Mouse (Mus musculus): ENCODE measurements at regions not wholly inside any gene's neighbourhood (a gene's known extent, or its start where the extent isn't known, plus 50 kb on each side); places are given as distances from the start of the nearest gene placed in this dataset.

- no peak for DNase-seq
These were observed 144.6 kb upstream of the Cops8 start for GRCm38 (mm10) chr1:90458176-90458575.

- DNase-seq: no peak
These were observed 141.1 kb upstream of the Cops8 start for GRCm38 (mm10) chr1:90461699-90462098.

GRCm38 (mm10) chr1:90463302-90463701 lies 139.5 kb upstream of the Cops8 start:
- no peak for DNase-seq

GRCm38 (mm10) chr1:90467646-90468045 lies 135.1 kb upstream of the Cops8 start:
- no peak for DNase-seq

DNA sequence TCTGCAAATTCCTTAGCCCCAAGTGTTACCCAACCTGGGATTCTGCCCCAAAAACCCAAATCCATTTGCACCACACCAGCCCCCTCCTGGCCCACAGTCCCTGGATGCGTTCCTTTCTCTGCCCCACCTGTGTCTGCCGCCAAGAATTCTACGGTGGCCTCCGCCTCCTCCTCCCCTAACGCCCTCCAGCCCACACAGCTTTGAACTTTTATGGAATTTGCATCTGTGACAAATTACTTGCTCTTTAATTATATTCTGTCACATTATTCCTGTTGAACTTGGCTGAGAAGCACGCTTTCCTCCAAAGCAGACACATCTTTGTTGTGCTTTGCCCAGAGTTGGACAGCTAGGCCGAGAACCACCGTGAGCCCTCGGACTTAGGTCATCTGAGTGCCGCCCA lies 131.8 kb upstream of the Cops8 start:
- DNase-seq: no peak

- no peak for DNase-seq
These were observed 131.0 kb upstream of the Cops8 start for GRCm38 (mm10) chr1:90471806-90472205.

DNA sequence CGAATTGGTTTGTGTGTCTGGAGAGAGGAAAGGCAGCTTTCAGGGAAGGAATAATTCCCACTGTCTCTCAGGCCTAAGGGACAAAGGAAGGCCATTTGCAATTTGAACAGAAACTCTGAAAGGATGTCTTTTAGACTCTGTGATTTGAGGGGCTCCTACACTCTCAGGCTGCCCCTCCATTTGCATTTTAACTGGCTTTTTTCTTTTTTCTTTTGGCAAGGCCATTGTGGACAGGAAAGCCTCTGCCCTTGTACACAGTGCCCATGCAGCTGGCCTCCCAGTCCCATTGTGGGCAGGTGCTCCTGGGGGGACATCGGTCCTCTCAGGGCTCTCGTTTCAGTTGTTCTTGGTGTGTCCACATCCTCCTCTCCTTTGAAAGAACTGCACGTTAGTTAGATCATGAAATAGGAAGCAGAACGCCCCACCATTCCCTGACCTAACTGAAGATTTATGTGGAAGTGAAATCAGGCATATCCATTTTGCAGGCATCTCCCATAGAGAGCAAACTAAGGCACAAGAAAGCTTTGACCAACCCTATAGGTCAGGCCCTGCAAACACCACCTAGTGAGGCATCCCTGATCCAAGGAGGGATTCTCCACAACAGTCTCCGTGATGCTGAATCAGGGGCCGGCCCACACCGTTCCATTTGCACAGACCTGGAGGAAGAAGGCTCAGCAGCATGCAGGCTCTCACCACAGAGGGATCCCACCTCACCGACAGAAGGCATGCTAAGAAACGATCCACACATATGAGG lies 127.5 kb upstream of the Cops8 start:
- DNase-seq: no peak

GRCm38 (mm10) chr1:90476556-90477243 lies 126.1 kb upstream of the Cops8 start:
- DNase-seq: no peak

- no peak for DNase-seq
These were observed 123.9 kb upstream of the Cops8 start for GRCm38 (mm10) chr1:90478839-90479238.

DNA sequence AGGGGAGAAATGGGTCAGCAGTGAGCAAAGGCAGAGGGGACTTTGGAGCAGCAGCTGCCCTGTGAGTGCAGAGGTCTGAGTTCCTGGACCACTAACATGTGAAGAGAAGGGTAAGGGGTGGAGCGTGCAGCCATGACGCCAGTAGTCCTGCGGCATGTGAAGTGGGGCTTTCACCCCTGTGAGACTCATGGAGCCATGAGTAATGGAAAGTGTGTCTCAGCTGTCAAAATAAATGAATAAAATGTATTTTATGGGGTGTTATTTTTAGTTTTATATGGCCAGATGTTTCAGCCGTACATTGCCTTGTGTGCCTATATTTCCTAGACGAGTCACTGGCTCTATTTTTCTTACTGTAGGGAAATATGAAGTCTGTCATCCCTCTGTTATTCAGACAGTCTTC lies 121.5 kb upstream of the Cops8 start:
- DNase-seq: no peak

- no peak for DNase-seq
These were observed 121.1 kb upstream of the Cops8 start for GRCm38 (mm10) chr1:90481708-90482107.

- no peak for DNase-seq
These were observed 116.4 kb upstream of the Cops8 start for GRCm38 (mm10) chr1:90486349-90486839.

DNA sequence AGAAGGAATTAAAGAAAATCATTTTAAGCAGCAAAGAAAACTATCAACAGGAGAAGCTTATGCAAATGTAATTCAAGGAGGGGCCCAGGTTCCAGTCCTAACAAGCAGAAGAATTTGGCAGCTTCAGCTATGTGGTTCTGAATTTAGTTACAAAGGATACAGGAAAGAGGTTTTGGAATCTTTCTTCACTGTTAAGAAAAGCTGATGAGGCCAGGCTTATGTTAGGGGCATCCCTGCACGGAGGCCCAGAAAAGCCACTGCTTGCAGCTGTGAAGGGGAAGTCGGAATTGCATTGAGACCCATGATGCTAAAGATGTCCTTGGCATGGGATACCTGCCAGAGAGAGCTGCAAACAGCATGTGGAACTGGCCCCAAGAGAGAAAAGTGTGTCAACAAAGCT lies 114.9 kb upstream of the Cops8 start:
- no peak for DNase-seq

- no peak for DNase-seq
These were observed 113.8 kb upstream of the Cops8 start for GRCm38 (mm10) chr1:90488991-90489390.

DNA sequence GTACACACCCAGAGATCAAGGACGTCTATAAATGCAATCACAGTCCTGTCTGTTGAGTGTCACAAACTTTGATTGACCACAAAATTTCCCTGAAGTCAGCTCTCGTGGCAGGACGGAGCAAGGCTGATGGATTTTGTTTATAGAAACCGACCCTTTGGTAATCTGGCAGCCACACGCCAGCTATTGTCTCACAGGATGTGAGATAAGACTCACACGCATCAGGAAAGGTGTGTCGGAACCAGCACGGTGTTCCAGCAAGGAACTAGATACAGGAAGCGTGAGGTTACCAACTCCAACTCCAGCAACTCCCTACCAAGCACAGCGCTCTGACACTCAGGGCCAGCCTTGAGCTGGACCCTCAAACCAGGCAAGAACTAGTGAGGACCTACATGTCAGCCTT lies 112.4 kb upstream of the Cops8 start:
- no peak for DNase-seq

GRCm38 (mm10) chr1:90493481-90493880 lies 109.3 kb upstream of the Cops8 start:
- DNase-seq: no peak

DNA sequence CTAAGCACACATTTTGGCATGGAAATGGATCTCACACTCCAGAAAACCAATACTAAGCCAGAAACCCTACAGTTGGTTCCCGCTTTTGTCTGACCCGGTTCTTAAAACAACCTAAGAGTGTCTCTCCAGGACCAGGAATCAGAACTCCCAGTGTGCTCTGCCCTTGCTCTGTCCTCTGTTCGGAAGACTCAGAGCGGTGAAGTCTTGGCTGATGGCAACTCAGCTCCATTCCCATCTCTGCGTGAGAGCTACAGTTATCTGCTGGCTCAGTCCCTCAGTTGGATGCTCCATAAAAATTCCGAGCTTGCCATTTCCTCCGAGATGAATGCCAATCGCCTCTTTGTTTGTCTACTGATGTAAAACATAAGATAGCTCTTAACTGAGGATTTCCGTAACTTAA lies 107.6 kb upstream of the Cops8 start:
- no peak for DNase-seq

DNA sequence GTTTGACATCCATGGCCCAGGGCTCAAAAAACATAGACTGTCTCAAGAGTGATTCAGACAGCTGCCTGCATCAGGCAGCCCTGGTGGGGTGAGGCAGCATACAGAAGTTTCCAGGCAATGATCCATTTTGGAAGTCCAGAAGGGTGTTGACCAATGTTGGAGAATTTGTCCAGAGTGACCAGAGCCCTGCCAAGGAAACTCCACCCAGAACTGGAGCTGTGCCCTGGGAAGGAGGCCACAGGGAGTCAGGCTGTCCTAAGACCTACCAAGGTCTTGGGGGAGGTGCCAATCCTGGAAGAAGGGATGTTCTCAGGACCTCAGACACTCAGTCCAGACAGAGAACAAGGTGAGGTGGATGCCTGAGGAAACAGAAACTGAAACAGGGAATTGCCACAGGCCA lies 105.2 kb upstream of the Cops8 start:
- peak; percentile 82 for DNase-seq

DNA sequence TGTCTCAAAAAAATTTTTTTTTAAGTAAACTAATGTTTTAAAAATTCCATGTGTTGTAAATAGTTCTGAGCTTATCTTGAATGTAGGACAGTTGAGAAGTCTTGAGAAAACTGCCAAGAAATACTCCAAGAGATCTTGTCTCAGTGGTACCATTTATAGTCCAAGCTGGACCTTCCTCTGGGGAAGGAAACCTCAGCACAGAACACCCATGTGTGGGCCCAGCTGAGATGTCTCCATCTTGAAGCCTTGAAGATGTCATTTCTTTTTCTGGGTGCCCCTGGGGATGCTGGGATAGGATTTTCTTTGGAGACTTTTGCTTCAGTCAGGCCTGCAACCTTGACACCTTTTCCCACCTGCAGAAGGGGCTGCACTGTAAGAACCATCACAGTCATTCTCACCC lies 101.4 kb upstream of the Cops8 start:
- DNase-seq: no peak

DNA sequence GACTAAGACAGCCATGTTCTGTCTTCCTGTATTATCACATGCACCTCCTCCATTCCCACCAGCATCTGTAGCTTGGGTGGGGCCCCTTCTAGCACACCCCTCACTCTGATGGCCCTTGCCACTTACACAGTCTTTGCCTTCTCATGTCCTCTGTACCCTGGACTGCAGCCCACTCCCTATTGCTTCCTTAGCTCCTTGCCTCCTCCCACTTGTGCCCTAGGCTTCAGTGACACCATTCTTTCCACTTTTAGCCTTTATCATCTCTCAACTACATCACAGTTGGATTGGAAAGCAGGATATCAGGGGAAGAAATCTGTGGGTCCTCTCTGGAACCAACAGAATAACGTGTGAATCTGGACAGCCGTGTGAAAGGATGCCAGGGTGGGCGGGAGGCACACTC lies 100.4 kb upstream of the Cops8 start:
- DNase-seq: no peak

GRCm38 (mm10) chr1:90502771-90503540 lies 99.8 kb upstream of the Cops8 start:
- no peak for DNase-seq

DNA sequence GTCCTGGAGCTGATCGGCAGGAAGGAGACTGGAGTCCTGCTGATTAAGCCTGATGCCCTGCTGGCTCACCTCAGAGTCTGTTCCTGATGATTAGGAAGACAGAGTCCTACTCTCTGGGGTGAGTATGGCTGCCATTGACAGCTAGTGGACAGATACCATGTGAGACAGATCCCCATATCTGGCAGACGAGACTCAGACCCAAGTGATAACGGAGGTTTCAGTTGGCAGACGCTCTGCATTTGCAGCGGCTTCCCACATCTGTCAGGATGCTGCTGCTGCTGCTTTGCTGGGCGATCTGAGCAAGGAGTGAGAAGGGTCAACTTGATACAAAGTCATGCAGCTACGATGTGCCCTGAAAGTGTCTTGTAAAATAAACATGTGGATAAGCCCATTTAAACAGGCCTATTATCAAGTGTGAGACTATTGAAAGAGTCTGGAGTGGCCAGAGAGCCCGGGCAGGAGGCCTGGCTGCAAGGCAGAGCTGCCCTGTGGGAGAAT lies 98.1 kb upstream of the Cops8 start:
- DNase-seq: no peak

- DNase-seq: no peak
These were observed 97.2 kb upstream of the Cops8 start for GRCm38 (mm10) chr1:90505599-90505998.
